Mouse (Mus musculus): Measurements from ENCODE around the gene Crnkl1. TPM values are rescaled to one million over a fixed set of nuclear protein-coding genes. Genes with fewer than 3 reads are reported as not detected.

Crnkl1 gene
- polyA plus RNA-seq, 1 experiment from 2014 or later: 24.7 TPM

Small RNAs within 50 kb of the gene (microRNA-seq; reads per million reads assigned to microRNA genes)
- gene Gm25026: not detected

Other genes starting within 250 kb of the Crnkl1 start
- gene Naa20, start 32.9 kb downstream of the Crnkl1 start, polyA plus RNA-seq (2016; fragmentation: Nextera tagmentation; extraction: Ambion mirVana): 85.9 and 92.8 TPM in 2 replicates
- gene Cfap61, start 230 bp downstream of the Crnkl1 start, polyA plus RNA-seq (2016; fragmentation: Nextera tagmentation; extraction: Ambion mirVana): not detected in 2 replicates

Measured in liver, embryonic 12.5 days (tissue).